Mouse (Mus musculus): ENCODE data around the gene 1700025B11Rik. TPM values are rescaled to one million over a fixed set of nuclear protein-coding genes. Genes with fewer than 3 reads are reported as not detected.

1700025B11Rik gene
- polyA plus RNA-seq, 1 experiment from 2014 or later: not detected

Other genes starting within 250 kb of the 1700025B11Rik start
- gene Apol7a, start 162.8 kb downstream of the 1700025B11Rik start, polyA plus RNA-seq (2015; fragmentation: Nextera tagmentation; extraction: Ambion mirVana): 9.0 and 17.9 TPM in 2 replicates
- not detected in 2 replicates for gene Apol9a, start 150.8 kb downstream of the 1700025B11Rik start, polyA plus RNA-seq (2015; fragmentation: Nextera tagmentation; extraction: Ambion mirVana)
- gene Apol7b, start 114.4 kb downstream of the 1700025B11Rik start, polyA plus RNA-seq (2015; fragmentation: Nextera tagmentation; extraction: Ambion mirVana): 0.19 TPM in 1 of 2 replicates, not detected in the other
- gene Apol10a, start 84.8 kb downstream of the 1700025B11Rik start, polyA plus RNA-seq (2015; fragmentation: Nextera tagmentation; extraction: Ambion mirVana): not detected in 2 replicates
- gene Apol11a, start 53.6 kb downstream of the 1700025B11Rik start, polyA plus RNA-seq (2015; fragmentation: Nextera tagmentation; extraction: Ambion mirVana): not detected in 2 replicates
- gene Apol7c, start 28.6 kb downstream of the 1700025B11Rik start, polyA plus RNA-seq (2015; fragmentation: Nextera tagmentation; extraction: Ambion mirVana): 0.46 and 0.75 TPM in 2 replicates
- 0.18 and 0.47 TPM in 2 replicates for gene Apol10b, start 34.2 kb upstream of the 1700025B11Rik start, polyA plus RNA-seq (2015; fragmentation: Nextera tagmentation; extraction: Ambion mirVana)
- gene Gm36245, start 37.4 kb upstream of the 1700025B11Rik start, polyA plus RNA-seq (2015; fragmentation: Nextera tagmentation; extraction: Ambion mirVana): not detected in 2 replicates
- 0.19 and 0.41 TPM in 2 replicates for gene Apol11b, start 81.4 kb upstream of the 1700025B11Rik start, polyA plus RNA-seq (2015; fragmentation: Nextera tagmentation; extraction: Ambion mirVana)
- gene Apol7e, start 137.0 kb upstream of the 1700025B11Rik start, polyA plus RNA-seq (2015; fragmentation: Nextera tagmentation; extraction: Ambion mirVana): 0.17 and 0.35 TPM in 2 replicates
- 0.37 TPM in 1 of 2 replicates, not detected in the other for gene Apol9b, start 167.1 kb upstream of the 1700025B11Rik start, polyA plus RNA-seq (2015; fragmentation: Nextera tagmentation; extraction: Ambion mirVana)
- gene Apol8, start 195.1 kb upstream of the 1700025B11Rik start, polyA plus RNA-seq (2015; fragmentation: Nextera tagmentation; extraction: Ambion mirVana): 1.2 TPM in 2 replicates

All from stomach, embryonic 16.5 days (tissue).